Mouse (Mus musculus) cortical plate, adult 2 months (tissue): Measurements from ENCODE around the gene 4930572O03Rik.
"Not testable (repeated sequence)": the region's sequence is repeated elsewhere in the genome, so short reads cannot be mapped to it uniquely, and the experiment has no call there.

Experiments
- CTCF ChIP-seq: fragments of 200-500 bp; IDR thresholded peaks from 2 replicates; pipeline ENCODE4 v1.5.1; 2011; ENCODE audit warnings: mild to moderate bottlenecking, control low read depth, low read length; ENCODE audit not compliant: insufficient read depth; ENCODE audit errors: extremely low read depth
- POLR2A ChIP-seq: fragments of 200-500 bp; IDR thresholded peaks from 2 replicates; pipeline ENCODE4 v1.6.1; 2011; ENCODE audit warnings: mild to moderate bottlenecking, low read length, control low read depth; ENCODE audit not compliant: insufficient read depth; ENCODE audit errors: extremely low read depth

- not testable (repeated sequence) for TF ChIP-seq CTCF, POLR2A
Measured at GRCm38 (mm10) chr5:15637637-15638036, 19.2 kb downstream of the 4930572O03Rik start.
